Mouse (Mus musculus) brain, embryonic 14.5 days (tissue): ENCODE measurements around the gene Cnfn. TPM values are rescaled to one million over a fixed set of nuclear protein-coding genes. Genes with fewer than 3 reads are reported as not detected.

Experiments
- DNase-seq: peaks from one replicate; pipeline ENCODE4 v3.0.0-alpha.2; 2011; ENCODE audit warnings: low read depth
- CTCF ChIP-seq: fragments of 200-500 bp; IDR thresholded peaks from 2 replicates; pipeline ENCODE4 v1.5.1; 2012; ENCODE audit warnings: inconsistent platforms, mild to moderate bottlenecking, moderate library complexity, borderline replicate concordance; ENCODE audit not compliant: insufficient read depth, insufficient read length; ENCODE audit errors: extremely low read depth
- POLR2A ChIP-seq: fragments of 200-500 bp; IDR thresholded peaks from 2 replicates; pipeline ENCODE4 v1.6.1; 2012; ENCODE audit warnings: mild to moderate bottlenecking, inconsistent platforms, borderline replicate concordance; ENCODE audit not compliant: poor library complexity, insufficient read depth, insufficient read length, severe bottlenecking; ENCODE audit errors: extremely low read depth
- polyA plus RNA-seq: library from polyadenylated mRNA; depleted of rRNA; stranded (reverse); fragments of >200 nt; gene quantifications from 2 replicates; pipeline ENCODE4 v1.2.3, GENCODE M21; 2012

Gene Cnfn
- polyA plus RNA-seq, 1 experiment: not detected

DNA sequence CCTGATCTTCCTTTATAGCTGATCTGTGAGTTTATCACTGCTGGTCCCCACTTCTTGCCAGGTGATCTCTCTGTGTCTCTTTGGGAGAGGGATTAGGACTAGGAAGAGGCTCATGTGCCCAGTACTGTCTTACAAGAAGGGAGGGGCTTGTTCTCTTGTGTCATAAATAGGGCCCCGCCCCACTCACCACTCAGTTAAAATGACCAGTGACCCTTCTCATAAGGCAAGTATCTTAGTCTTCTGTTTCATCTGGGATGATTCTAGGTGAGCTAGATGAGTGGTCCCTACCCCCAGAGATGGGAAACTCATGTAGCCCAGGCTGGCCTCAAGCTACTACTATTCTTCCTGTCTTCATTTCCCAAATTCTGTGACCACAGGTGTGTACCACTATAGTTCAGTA is 29.1 kb upstream of the Cnfn start, which contains the start of gene Lipe:
Gene Lipe, minus strand, starts transcription at position 101 of the 400 bp plus-strand sequence.
- DNase-seq: no peak
- no peak for TF ChIP-seq CTCF
- TF ChIP-seq POLR2A: no peak

GRCm38 (mm10) chr7:25396621-25397020 is 27.1 kb upstream of the Cnfn start:
- no peak for DNase-seq
- TF ChIP-seq CTCF (no peak), POLR2A (no peak)

GRCm38 (mm10) chr7:25395558-25396521 is 26.3 kb upstream of the Cnfn start:
- DNase-seq: peak; percentile 98
- TF ChIP-seq POLR2A: no peak
- TF ChIP-seq CTCF: no peak

- 0 out of 2 replicates have a peak, but pooled peaks have one; percentile 7 for TF ChIP-seq POLR2A
- TF ChIP-seq CTCF: no peak
- DNase-seq: no peak
Observed at GRCm38 (mm10) chr7:25395186-25395557, 25.6 kb upstream of the Cnfn start.

GRCm38 (mm10) chr7:25394754-25395153 is 25.2 kb upstream of the Cnfn start:
- DNase-seq: peak; percentile 40
- TF ChIP-seq CTCF: no peak
- no peak for TF ChIP-seq POLR2A

GRCm38 (mm10) chr7:25393451-25394210 is 24.1 kb upstream of the Cnfn start:
- no peak for DNase-seq
- TF ChIP-seq POLR2A (no peak), CTCF (no peak)

- DNase-seq: no peak
Observed at GRCm38 (mm10) chr7:25392851-25393250, 23.3 kb upstream of the Cnfn start.

DNA sequence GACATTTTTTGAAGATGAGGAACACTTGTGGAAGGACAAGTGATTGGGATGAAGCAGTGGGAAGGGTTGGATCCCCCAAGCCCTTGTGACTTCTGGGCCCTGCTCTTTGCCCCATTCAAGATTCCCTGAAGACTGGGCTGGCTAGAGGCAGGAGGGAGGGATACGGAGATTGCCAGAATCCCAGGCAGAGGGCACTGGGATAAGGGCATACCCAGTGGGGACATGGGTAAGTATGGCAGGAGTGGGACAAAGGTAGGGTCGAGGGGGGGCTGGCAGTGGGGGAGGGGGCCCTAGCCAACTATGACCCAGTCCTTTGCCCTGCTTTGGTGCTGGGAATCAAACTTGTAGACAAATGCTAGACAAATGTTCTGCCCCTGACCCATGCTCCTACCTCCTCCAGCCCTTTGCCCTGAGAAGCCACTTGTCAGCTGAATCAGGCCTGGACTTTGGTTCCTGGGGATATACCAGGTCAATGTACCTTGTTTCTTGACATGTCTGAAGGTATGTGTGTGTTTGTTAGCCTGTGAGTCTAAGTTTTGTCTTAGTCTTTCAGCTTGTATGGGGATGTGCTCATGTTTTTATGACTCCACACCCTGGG is 22.4 kb upstream of the Cnfn start:
- DNase-seq: no peak
- TF ChIP-seq POLR2A (no peak), CTCF (no peak)

More at GRCm38 (mm10) chr7:25392851-25393250, 23.3 kb upstream of the Cnfn start:
- TF ChIP-seq CTCF (no peak), POLR2A (no peak)

DNA sequence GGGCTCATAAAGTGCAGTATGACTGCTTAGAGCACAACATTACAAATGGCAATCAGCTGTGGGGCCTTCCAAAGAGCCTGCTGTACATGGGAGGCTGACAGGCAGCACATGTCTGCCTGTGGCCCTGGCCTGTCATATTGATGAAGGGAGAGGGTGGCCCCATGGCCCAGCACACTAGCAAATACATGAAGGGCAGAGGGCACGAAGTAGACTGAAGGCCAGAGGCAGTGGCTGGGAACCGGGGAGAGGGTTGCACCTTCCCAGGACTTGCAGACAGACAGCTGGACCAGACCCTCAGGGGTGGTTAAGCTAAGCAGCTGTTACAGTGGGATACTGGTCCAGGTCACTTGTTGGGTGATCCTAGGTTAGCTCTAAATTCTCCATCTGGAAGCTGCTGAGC is 21.5 kb upstream of the Cnfn start:
- no peak for TF ChIP-seq CTCF
- no peak for TF ChIP-seq POLR2A
- no peak for DNase-seq

- DNase-seq: no peak
- TF ChIP-seq CTCF (no peak), POLR2A (no peak)
Observed at GRCm38 (mm10) chr7:25390054-25390770, 20.7 kb upstream of the Cnfn start.
